Comparison of ENCODE assay signal across 26 mouse cellular contexts in genomic region chr16:14307373-14307772, GRCm38 (mm10). TPM values are rescaled to one million over a fixed set of nuclear protein-coding genes. Genes with fewer than 3 reads are reported as not detected.
DNase-seq lines count a peak whose midpoint lies in the region; ATAC-seq and TF ChIP-seq lines count a peak whose summit lies in the region.
"Had no signal": no experiment of that assay in that cellular context is flagged by ENCODE, and none has a peak within 500 bp of the region (broad histone marks: within the 10 kb centered on the region; RNA-seq: fewer than 3 reads in every experiment).

No protein-coding gene starts in this region.

- peak; percentile 59; the same call in 1 of the 2 replicates for ATAC-seq in G1E (ENCODE audit: extremely low read depth, insufficient number of reproducible peaks, low FRiP score, poor library complexity, severe bottlenecking)
- peak; percentile 66 for ATAC-seq in liver, embryonic 11.5 days (replicated peaks; ENCODE audit: low FRiP score)
- ATAC-seq in kidney, embryonic 14.5 days (ENCODE audit: low FRiP score, low TSS enrichment) = no peak
- ATAC-seq: activated CD4-positive, CD25-positive, alpha-beta regulatory T cell, adult 4 months; forebrain, embryonic 13.5 days; inflammation-experienced regulatory T-cells, adult 6 months; Patski had no signal

- H3K27ac ChIP-seq in liver, embryonic 11.5 days (ENCODE audit: low read depth, low read length) = peak overlapping the region; percentile 91
- peak overlapping the region; percentile 17; the same call in 1 of the 2 replicates for H3K27ac ChIP-seq in macrophage
- no peak overlapping the region for H3K27ac ChIP-seq in kidney, embryonic 14.5 days (ENCODE audit: low read depth, low read length)
- H3K27ac ChIP-seq: embryonic facial prominence, embryonic 10.5 days; forebrain, embryonic 13.5 days; hindbrain, embryonic 13.5 days; left cerebral cortex, adult 2 months; limb, embryonic 12.5 days; lung, embryonic 15.5 days had no signal

- H3K4me3 ChIP-seq in G1E (ENCODE audit: low read depth, low read length) (no peak overlapping the region), macrophage (ENCODE audit: inconsistent target) (no peak overlapping the region)
- H3K4me3 ChIP-seq in liver, embryonic 11.5 days (ENCODE audit: low read depth, low read length) = no peak overlapping the region
- H3K4me3 ChIP-seq in kidney, embryonic 14.5 days (ENCODE audit: low read length) = no peak overlapping the region
- H3K4me3 ChIP-seq: embryonic facial prominence, embryonic 10.5 days; forebrain, embryonic 13.5 days; hindbrain, embryonic 13.5 days; left cerebral cortex, adult 2 months; limb, embryonic 12.5 days; lung, embryonic 15.5 days; myocyte had no signal

- no peak for TF ChIP-seq CTCF in G1E (IDR thresholded peaks at IDR 0.05; ENCODE audit: low read depth, low read length)

- 43% methylated on average over 1 of the region's 1 CpGs for WGBS in liver, embryonic 11.5 days
- 17% methylated on average over 1 of the region's 1 CpGs for WGBS in macrophage (ENCODE audit: missing documents)
- WGBS in kidney, embryonic 14.5 days = 100% methylated on average over 1 of the region's 1 CpGs

- no peaks in the 10 kb centered on the region for H3K9me3 ChIP-seq in G1E (replicated peaks)
- H3K9me3 ChIP-seq in liver, embryonic 11.5 days (ENCODE audit: control insufficient read depth, low read length) = no peaks in the 10 kb centered on the region
- no peaks in the 10 kb centered on the region for H3K9me3 ChIP-seq in kidney, embryonic 14.5 days (ENCODE audit: control insufficient read depth, low read length)
- H3K9me3 ChIP-seq: embryonic facial prominence, embryonic 10.5 days; forebrain, embryonic 13.5 days; hindbrain, embryonic 13.5 days; limb, embryonic 12.5 days; lung, embryonic 15.5 days had no signal

- peaks cover 47% of the 10 kb centered on the region for H3K4me1 ChIP-seq in G1E (ENCODE audit: insufficient read depth, low read depth, low read length)
- peaks cover 24% of the 10 kb centered on the region for H3K4me1 ChIP-seq in liver, embryonic 11.5 days (replicated peaks; ENCODE audit: control insufficient read depth, insufficient read depth, low read length)
- 0 out of 2 replicates have a peak, but pooled peaks cover 3% of the 10 kb centered on the region for H3K4me1 ChIP-seq in kidney, embryonic 14.5 days (ENCODE audit: control insufficient read depth, insufficient read depth, low read length)
- H3K4me1 ChIP-seq: embryonic facial prominence, embryonic 10.5 days; forebrain, embryonic 13.5 days; hindbrain, embryonic 13.5 days; limb, embryonic 12.5 days; lung, embryonic 15.5 days had no signal

- peak; percentile 12 for DNase-seq in G1E (ENCODE audit: low spot score)
- DNase-seq in c-Kit-positive CD71-positive TER-119-positive erythroid progenitor cells, embryonic 14.5 days (ENCODE audit: low spot score) = peak; percentile 57
- no peak for DNase-seq in liver, embryonic 11.5 days (ENCODE audit: low spot score)
- DNase-seq in cerebellum, adult 11-12 months = no peak
- DNase-seq in Muller cell, postnatal 12 days (ENCODE audit: inconsistent ontology term) = no peak
- DNase-seq: B cell, adult 2 months; cerebellum, adult 2 months; gastrocnemius, postnatal 10 days; heart, postnatal 10 days; kidney, adult 8-10 months; kidney, postnatal 36 days; lung, postnatal 4 days; midbrain, embryonic 14.5 days; thymus, postnatal 36 days had no signal

- H3K27me3 ChIP-seq in G1E (ENCODE audit: insufficient read depth, low read length) = no peaks in the 10 kb centered on the region
- no peaks in the 10 kb centered on the region for H3K27me3 ChIP-seq in liver, embryonic 11.5 days (replicated peaks; ENCODE audit: control insufficient read depth, insufficient read depth, low read length)
- H3K27me3 ChIP-seq in kidney, embryonic 14.5 days (ENCODE audit: control insufficient read depth, insufficient read depth, low read length) = no peaks in the 10 kb centered on the region
- H3K27me3 ChIP-seq: forebrain, embryonic 13.5 days; hindbrain, embryonic 13.5 days; limb, embryonic 12.5 days; lung, embryonic 15.5 days; Patski had no signal

- H3K36me3 ChIP-seq in G1E (replicated peaks) (peaks cover 81% of the 10 kb centered on the region), macrophage (ENCODE audit: inconsistent target) (peaks cover 6% of the 10 kb centered on the region; the same call in 1 of the 2 replicates)
- H3K36me3 ChIP-seq in liver, embryonic 11.5 days (ENCODE audit: control insufficient read depth, insufficient read depth, low read length) = peaks cover 7% of the 10 kb centered on the region
- H3K36me3 ChIP-seq in kidney, embryonic 14.5 days (ENCODE audit: control insufficient read depth, insufficient read depth, low read length) = peaks cover 72% of the 10 kb centered on the region

- peaks cover 5% of the 10 kb centered on the region; the same call in 1 of the 2 replicates for H3K79me2 ChIP-seq in macrophage (ENCODE audit: inconsistent target)

- H3K4me2 ChIP-seq in liver, embryonic 11.5 days = peak overlapping the region; percentile 55; the same call in 1 of the 2 replicates
- no peak overlapping the region for H3K4me2 ChIP-seq in kidney, embryonic 14.5 days (replicated peaks; ENCODE audit: low read depth, low read length)
- H3K4me2 ChIP-seq: forebrain, embryonic 13.5 days; hindbrain, embryonic 13.5 days; limb, embryonic 12.5 days; lung, embryonic 15.5 days had no signal

- peak overlapping the region; percentile 39; the same call in 1 of the 2 replicates for H3K9ac ChIP-seq in liver, embryonic 11.5 days (ENCODE audit: low read depth, low read length)
- H3K9ac ChIP-seq in kidney, embryonic 14.5 days (ENCODE audit: low read depth, low read length) = no peak overlapping the region
- H3K9ac ChIP-seq: forebrain, embryonic 13.5 days; hindbrain, embryonic 13.5 days; limb, embryonic 12.5 days; lung, embryonic 15.5 days had no signal

RNA-seq across cellular contexts. Expression of gene Fopnl, which starts 9.8 kb away (rescaled TPM):
- total RNA-seq in G1E (2014; fragmentation: Nextera tagmentation) (59.0 and 59.7 TPM in 2 replicates), G1E (2017) (73.1 and 76.6 TPM in 2 replicates)
- polyA plus RNA-seq in G1E (2012) (4.9 and 5.1 TPM in 2 replicates), macrophage (2018) (27.5 to 50.0 TPM (median 40.9 TPM) in 3 replicates)
- polyA plus RNA-seq in liver, embryonic 11.5 days (2014; fragmentation: Nextera tagmentation; extraction: Ambion mirVana) = 106 and 107 TPM in 2 replicates
- total RNA-seq in macrophage (2018; cell fraction: chromatin; rRNA removed) = 10 to 100 TPM in 23 of 26 experiments, 1 to 10 TPM in 3; 4.6 to 43.7 (median 18.2) TPM
- 10 to 100 TPM; 22.7 to 37.3 (median 32.0) TPM for total RNA-seq in macrophage (2018; cell fraction: cytosol; rRNA removed)
- total RNA-seq in macrophage (2018; cell fraction: nucleus; rRNA removed) = 10 to 100 TPM in 23 of 26 experiments, 1 to 10 TPM in 3; 7.0 to 47.6 (median 23.3) TPM
- 166 and 186 TPM in 2 replicates for polyA plus RNA-seq in kidney, embryonic 14.5 days (2014; fragmentation: Nextera tagmentation; extraction: Ambion mirVana)

RNA-seq across cellular contexts. Expression of gene Myh11, which starts 16.2 kb away (rescaled TPM):
- not detected in 2 replicates for total RNA-seq in G1E (2014; fragmentation: Nextera tagmentation)
- total RNA-seq in G1E (2017) = 0.22 TPM in 1 of 2 replicates, not detected in the other
- 0.01 TPM in 1 of 2 replicates, not detected in the other for polyA plus RNA-seq in G1E (2012)
- 0.84 and 0.90 TPM in 2 replicates for polyA plus RNA-seq in liver, embryonic 11.5 days (2014; fragmentation: Nextera tagmentation; extraction: Ambion mirVana)
- total RNA-seq in macrophage (2018; cell fraction: chromatin; rRNA removed) = under 1 TPM in 4 of 26 experiments, not detected in 22; 0.10 to 0.57 (median 0.19) TPM
- total RNA-seq in macrophage (2018; cell fraction: cytosol; rRNA removed) = under 1 TPM in 4 of 26 experiments, not detected in 22; under 0.01 to 0.03 (median 0.03) TPM
- total RNA-seq in macrophage (2018; cell fraction: nucleus; rRNA removed) = under 1 TPM in 3 of 26 experiments, not detected in 23; 0.11 to 0.17 (median 0.11) TPM
- polyA plus RNA-seq in macrophage (2018) = not detected in 3 replicates
- 0.91 and 3.5 TPM in 2 replicates for polyA plus RNA-seq in kidney, embryonic 14.5 days (2014; fragmentation: Nextera tagmentation; extraction: Ambion mirVana)
- polyA plus RNA-seq: activated CD4-positive, CD25-positive, alpha-beta regulatory T cell, adult 4 months had no signal

RNA-seq across cellular contexts. Expression of gene Abcc1, which starts 54.0 kb away (rescaled TPM):
- 49.0 and 69.5 TPM in 2 replicates for total RNA-seq in G1E (2014; fragmentation: Nextera tagmentation)
- 32.6 and 36.8 TPM in 2 replicates for total RNA-seq in G1E (2017)
- 4.0 and 5.1 TPM in 2 replicates for polyA plus RNA-seq in G1E (2012)
- 9.8 and 10.0 TPM in 2 replicates for polyA plus RNA-seq in liver, embryonic 11.5 days (2014; fragmentation: Nextera tagmentation; extraction: Ambion mirVana)
- 100 to 1,000 TPM; 106 to 796 (median 207) TPM for total RNA-seq in macrophage (2018; cell fraction: chromatin; rRNA removed)
- 10 to 100 TPM; 13.3 to 51.1 (median 29.1) TPM for total RNA-seq in macrophage (2018; cell fraction: cytosol; rRNA removed)
- total RNA-seq in macrophage (2018; cell fraction: nucleus; rRNA removed) = 100 to 1,000 TPM in 16 of 26 experiments, 10 to 100 TPM in 10; 47.2 to 324 (median 121) TPM
- polyA plus RNA-seq in macrophage (2018) = 19.8 to 46.6 TPM (median 31.3 TPM) in 3 replicates
- polyA plus RNA-seq in kidney, embryonic 14.5 days (2014; fragmentation: Nextera tagmentation; extraction: Ambion mirVana) = 9.1 and 13.6 TPM in 2 replicates

Comparison
In these comparisons a context has a peak if more than half of its experiments do, and no peak if none do; other contexts are left out.
1. DNase-seq: peak in G1E (single experiment) and c-Kit-positive CD71-positive TER-119-positive erythroid progenitor cells, embryonic 14.5 days (single experiment); none in liver, embryonic 11.5 days (single experiment), cerebellum, adult 11-12 months (single experiment) and Muller cell, postnatal 12 days (single experiment).